Mouse (Mus musculus) fibroblast of lung, adult 2 months (primary cell): ENCODE data around the gene Mrpl40.

Experiments used
- DNase-seq: peaks from one replicate; pipeline ENCODE4 v3.0.0-alpha.2; 2011; ENCODE audit warnings: low read depth

Mrpl40 gene

GRCm38 (mm10) chr16:18828630-18829029 is 48.0 kb downstream of the Mrpl40 start:
- no peak for DNase-seq

- no peak for DNase-seq
Measured at GRCm38 (mm10) chr16:18822925-18823324, 53.7 kb downstream of the Mrpl40 start.

- DNase-seq, result no peak
Measured at GRCm38 (mm10) chr16:18822356-18822755, 54.3 kb downstream of the Mrpl40 start.
